Mouse (Mus musculus): Measurements from ENCODE around the gene Ccr6.

- TF ChIP-seq CTCF (conservative IDR thresholded peaks at IDR 0.05; ENCODE audit: insufficient read depth, insufficient read length, low read depth, low read length), result no peak
- TF ChIP-seq POLR2A (IDR thresholded peaks at IDR 0.05; ENCODE audit: low read depth, low read length), result no peak
These were observed 3.8 kb upstream of the Ccr6 start for GRCm38 (mm10) chr17:8232089-8232488.

Measured in kidney, adult 2 months (tissue).